Mouse (Mus musculus): ENCODE results near the gene Ndufa4. TPM values are rescaled to one million over a fixed set of nuclear protein-coding genes. Genes with fewer than 3 reads are reported as not detected.

The Ndufa4 gene
- polyA plus RNA-seq (2014; fragmentation: Illumina TruSeq; extraction: RNeasy Lipid Tissue Mini Kit (QIAGEN cat#74804); ENCODE audit: low read depth, low replicate concordance): 1,174 TPM

DNA sequence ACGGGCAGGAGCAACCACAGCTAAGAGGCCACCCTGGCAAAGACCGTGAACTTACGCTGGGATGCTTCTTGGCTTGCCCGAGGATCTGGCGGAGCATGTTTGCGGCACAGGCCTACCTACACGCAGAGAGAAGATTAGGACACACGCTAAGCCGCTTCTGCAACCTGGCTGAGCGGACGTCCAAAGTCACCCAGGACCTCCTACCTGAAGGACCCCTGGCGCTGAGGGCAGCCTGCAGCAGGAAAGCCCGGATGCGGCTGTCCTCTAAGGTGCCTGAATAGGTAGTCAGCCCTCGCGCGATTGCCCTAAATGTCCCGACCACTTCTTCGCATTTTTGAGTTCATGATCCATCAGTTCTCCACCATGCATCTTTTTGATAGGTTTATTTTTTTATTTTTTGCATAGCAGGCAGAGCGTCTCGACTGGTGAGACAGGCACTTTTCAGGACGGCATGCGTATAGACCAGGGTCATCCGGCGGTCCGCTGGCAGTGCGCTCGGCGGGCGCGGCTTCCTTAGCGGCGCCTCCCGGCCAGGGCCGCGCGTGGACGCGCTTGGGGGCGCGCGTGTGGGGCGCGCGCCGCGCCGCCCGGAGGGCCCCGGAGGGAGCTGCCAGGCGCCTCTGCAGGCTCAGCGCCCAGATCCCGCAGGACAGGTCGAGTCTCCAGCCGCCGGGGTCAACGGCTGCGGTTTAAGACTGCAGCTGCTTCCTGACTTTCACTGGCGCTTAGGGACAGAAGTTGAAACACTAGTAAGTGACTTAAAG lies at the start of gene Ndufa4, which contains the start of gene Phf14:
TSS of gene Ndufa4 (minus strand) at position 229 of the 764 bp plus-strand sequence.
TSS of gene Phf14 (plus strand) at position 541 of the 764 bp plus-strand sequence.

Other genes with a start within 250 kb of the Ndufa4 start
- gene Phf14, start 312 bp upstream of the Ndufa4 start, polyA plus RNA-seq (2014; fragmentation: Illumina TruSeq; extraction: RNeasy Lipid Tissue Mini Kit (QIAGEN cat#74804); ENCODE audit: low read depth, low replicate concordance): 77.1 TPM

Measured in sigmoid colon, adult 10 weeks (tissue).